Mouse (Mus musculus): ENCODE data around the gene Rab3ip. TPM values are rescaled to one million over a fixed set of nuclear protein-coding genes. Genes with fewer than 3 reads are reported as not detected.
A peak's percentile ranks its signal among the peaks of the same experiment; 100 is the strongest.

Gene Rab3ip
- polyA plus RNA-seq, 1 experiment from 2014 or later, result 22.1 TPM

DNA sequence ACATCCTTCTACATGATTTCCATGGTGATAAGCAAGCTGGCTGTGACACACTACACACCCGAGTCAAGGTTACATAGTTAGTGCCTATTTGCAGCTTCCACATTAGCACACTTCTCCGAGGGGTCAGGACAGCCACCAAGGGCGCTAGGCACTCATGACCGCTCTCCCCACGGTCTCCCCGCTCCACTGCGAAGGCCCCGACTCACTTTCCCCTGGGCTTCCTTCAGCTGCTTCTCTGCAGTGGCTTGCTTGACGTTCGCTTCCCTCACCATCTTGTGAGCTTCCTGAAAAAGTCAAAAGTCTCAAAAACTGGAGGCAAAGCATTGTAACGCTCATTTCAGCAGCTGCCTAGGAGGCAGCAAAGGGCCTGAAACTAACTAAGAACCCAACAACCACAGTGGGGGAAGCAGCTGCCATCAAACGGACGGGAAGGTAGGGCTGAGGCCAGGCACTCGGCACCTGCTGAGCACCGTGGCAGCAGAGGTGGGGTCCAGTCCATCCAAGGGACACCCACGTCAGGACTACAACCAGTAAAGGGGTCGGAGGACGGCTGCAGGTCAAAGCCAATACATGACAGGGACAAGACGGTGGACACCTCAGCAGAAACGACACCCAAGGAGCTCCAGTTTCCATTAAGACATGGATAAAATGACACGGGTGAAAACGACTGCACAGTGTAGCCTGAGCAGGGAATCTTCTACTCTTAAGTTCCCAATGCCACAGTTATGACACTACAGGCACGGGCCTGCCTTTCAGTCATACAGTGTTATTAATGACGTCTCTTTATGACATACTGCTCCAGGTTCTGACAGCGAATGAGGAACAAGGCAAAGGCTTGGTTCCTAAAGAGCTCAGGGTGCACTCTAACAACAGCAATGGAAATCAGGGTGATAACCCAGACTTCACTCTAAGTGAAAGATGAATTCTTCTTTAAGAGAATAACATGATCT lies 30.9 kb downstream of the Rab3ip start:
- 0 out of 2 replicates have a peak, but pooled peaks cover 3% of the 10 kb centered on the region for H3K36me3 ChIP-seq (ENCODE audit: control insufficient read depth, insufficient read depth, low read length)
- no peak overlapping the region for H3K4me3 ChIP-seq (replicated peaks; ENCODE audit: low read length)
- H3K27me3 ChIP-seq (ENCODE audit: control insufficient read depth, insufficient read depth, low read length), result no peaks in the 10 kb centered on the region
- H3K9me3 ChIP-seq (replicated peaks; ENCODE audit: control insufficient read depth, low read length), result no peaks in the 10 kb centered on the region
- ATAC-seq (ENCODE audit: insufficient read depth, low FRiP score), result no peak
- H3K4me1 ChIP-seq (ENCODE audit: control insufficient read depth, insufficient read depth, low read length), result no peaks in the 10 kb centered on the region
- H3K4me2 ChIP-seq (ENCODE audit: low read depth, low read length), result no peak overlapping the region
- H3K9ac ChIP-seq (ENCODE audit: low read length), result no peak overlapping the region
- WGBS, result 85% methylated on average over 25 of the region's 25 CpGs
- no peak overlapping the region for H3K27ac ChIP-seq (ENCODE audit: low read length)

- no peaks in the 10 kb centered on the region for H3K27me3 ChIP-seq (ENCODE audit: control insufficient read depth, insufficient read depth, low read length)
- 0 out of 2 replicates have a peak, but pooled peaks cover 3% of the 10 kb centered on the region for H3K36me3 ChIP-seq (ENCODE audit: control insufficient read depth, insufficient read depth, low read length)
- no peaks in the 10 kb centered on the region for H3K9me3 ChIP-seq (replicated peaks; ENCODE audit: control insufficient read depth, low read length)
- WGBS, result 80% methylated on average over 8 of the region's 8 CpGs
- 0 out of 2 replicates have a peak, but pooled peaks cover 8% of the 10 kb centered on the region for H3K4me1 ChIP-seq (ENCODE audit: control insufficient read depth, insufficient read depth, low read length)
- no peak overlapping the region for H3K4me2 ChIP-seq (ENCODE audit: low read depth, low read length)
- no peak for ATAC-seq (ENCODE audit: insufficient read depth, low FRiP score)
- H3K9ac ChIP-seq (ENCODE audit: low read length), result no peak overlapping the region
- no peak overlapping the region for H3K27ac ChIP-seq (ENCODE audit: low read length)
- no peak overlapping the region for H3K4me3 ChIP-seq (replicated peaks; ENCODE audit: low read length)
Measured at GRCm38 (mm10) chr10:116916581-116916980, 34.0 kb downstream of the Rab3ip start.

GRCm38 (mm10) chr10:116915286-116915685 lies 35.3 kb downstream of the Rab3ip start:
- H3K4me2 ChIP-seq (ENCODE audit: low read depth, low read length), result no peak overlapping the region

DNA sequence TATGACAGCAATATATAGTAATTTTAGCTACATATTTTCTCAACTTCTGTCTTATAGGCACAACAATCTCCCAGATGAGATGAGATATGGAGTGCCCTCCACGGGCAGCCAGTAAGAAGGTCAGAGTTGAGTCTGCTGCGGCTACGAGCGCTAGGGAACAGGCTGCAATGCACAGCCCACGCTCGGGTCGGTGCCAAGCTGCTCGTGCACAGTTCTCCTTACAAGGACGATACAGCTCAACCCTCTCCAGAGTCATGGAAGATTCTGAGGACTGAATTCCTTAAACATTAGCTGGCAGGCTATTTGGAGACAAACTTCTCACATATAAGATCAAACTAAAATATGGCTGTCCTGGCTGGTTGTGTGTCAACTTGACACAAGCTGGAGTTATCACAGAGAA lies 36.0 kb downstream of the Rab3ip start:
- H3K4me3 ChIP-seq (replicated peaks; ENCODE audit: low read length), result no peak overlapping the region
- ATAC-seq (ENCODE audit: insufficient read depth, low FRiP score), result peak; percentile 63; the same call in 1 of the 2 replicates
- H3K4me1 ChIP-seq (ENCODE audit: control insufficient read depth, insufficient read depth, low read length), result 0 out of 2 replicates have a peak, but pooled peaks cover 8% of the 10 kb centered on the region
- 76% methylated on average over 9 of the region's 9 CpGs for WGBS
- no peaks in the 10 kb centered on the region for H3K27me3 ChIP-seq (ENCODE audit: control insufficient read depth, insufficient read depth, low read length)
- H3K9ac ChIP-seq (ENCODE audit: low read length), result no peak overlapping the region
- H3K27ac ChIP-seq (ENCODE audit: low read length), result no peak overlapping the region
- H3K9me3 ChIP-seq (replicated peaks; ENCODE audit: control insufficient read depth, low read length), result no peaks in the 10 kb centered on the region
- peaks cover 3% of the 10 kb centered on the region; the same call in 1 of the 2 replicates for H3K36me3 ChIP-seq (ENCODE audit: control insufficient read depth, insufficient read depth, low read length)
- H3K4me2 ChIP-seq (ENCODE audit: low read depth, low read length), result no peak overlapping the region

More at GRCm38 (mm10) chr10:116915286-116915685, 35.3 kb downstream of the Rab3ip start:
- H3K9ac ChIP-seq (ENCODE audit: low read length), result no peak overlapping the region
- no peaks in the 10 kb centered on the region for H3K9me3 ChIP-seq (replicated peaks; ENCODE audit: control insufficient read depth, low read length)
- 0 out of 2 replicates have a peak, but pooled peaks cover 8% of the 10 kb centered on the region for H3K4me1 ChIP-seq (ENCODE audit: control insufficient read depth, insufficient read depth, low read length)
- 0 out of 2 replicates have a peak, but pooled peaks cover 3% of the 10 kb centered on the region for H3K36me3 ChIP-seq (ENCODE audit: control insufficient read depth, insufficient read depth, low read length)
- WGBS, result 94% methylated on average over 8 of the region's 8 CpGs
- H3K4me3 ChIP-seq (replicated peaks; ENCODE audit: low read length), result no peak overlapping the region
- H3K27ac ChIP-seq (ENCODE audit: low read length), result no peak overlapping the region
- ATAC-seq (ENCODE audit: insufficient read depth, low FRiP score), result no peak
- H3K27me3 ChIP-seq (ENCODE audit: control insufficient read depth, insufficient read depth, low read length), result no peaks in the 10 kb centered on the region

GRCm38 (mm10) chr10:116913647-116914273 lies 36.8 kb downstream of the Rab3ip start:
- Histone ChIP-seq H3K27me3 (ENCODE audit: control insufficient read depth, insufficient read depth, low read length) (no peaks in the 10 kb centered on the region), H3K9me3 (replicated peaks; ENCODE audit: control insufficient read depth, low read length) (no peaks in the 10 kb centered on the region), H3K4me2 (ENCODE audit: low read depth, low read length) (no peak overlapping the region), H3K4me1 (ENCODE audit: control insufficient read depth, insufficient read depth, low read length) (0 out of 2 replicates have a peak, but pooled peaks cover 8% of the 10 kb centered on the region), H3K4me3 (replicated peaks; ENCODE audit: low read length) (no peak overlapping the region), H3K27ac (ENCODE audit: low read length) (no peak overlapping the region; the same call in 1 of the 2 replicates), H3K36me3 (ENCODE audit: control insufficient read depth, insufficient read depth, low read length) (peaks cover 3% of the 10 kb centered on the region; the same call in 1 of the 2 replicates), H3K9ac (ENCODE audit: low read length) (no peak overlapping the region)
- WGBS, result 68% methylated on average over 17 of the region's 17 CpGs
- peak; percentile 48; the same call in 1 of the 2 replicates for ATAC-seq (ENCODE audit: insufficient read depth, low FRiP score)

DNA sequence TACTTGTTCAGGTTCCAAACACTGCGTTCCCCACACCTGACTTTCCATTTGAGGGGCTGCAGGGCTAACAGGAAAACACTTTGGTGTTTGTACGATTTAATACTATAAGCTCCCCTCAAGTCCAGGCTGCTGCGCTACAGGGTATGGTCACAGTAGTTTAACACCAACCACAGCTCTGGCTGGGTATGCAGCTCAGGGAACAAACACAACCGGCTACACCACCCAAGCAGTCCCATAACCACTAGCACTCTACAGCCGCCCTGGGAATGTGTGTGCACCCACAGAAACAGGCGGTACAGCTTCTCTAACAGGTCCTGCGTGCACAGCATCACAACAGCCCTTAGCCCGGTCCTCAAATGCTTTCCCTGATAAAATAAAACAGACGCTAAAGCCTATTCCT lies 37.7 kb downstream of the Rab3ip start:
- 79% methylated on average over 9 of the region's 9 CpGs for WGBS
- Histone ChIP-seq H3K27ac (ENCODE audit: low read length) (peak overlapping the region; percentile 53), H3K4me2 (ENCODE audit: low read depth, low read length) (no peak overlapping the region), H3K4me1 (ENCODE audit: control insufficient read depth, insufficient read depth, low read length) (0 out of 2 replicates have a peak, but pooled peaks cover 8% of the 10 kb centered on the region), H3K36me3 (ENCODE audit: control insufficient read depth, insufficient read depth, low read length) (peaks cover 3% of the 10 kb centered on the region; the same call in 1 of the 2 replicates), H3K9ac (ENCODE audit: low read length) (no peak overlapping the region), H3K4me3 (replicated peaks; ENCODE audit: low read length) (no peak overlapping the region), H3K9me3 (replicated peaks; ENCODE audit: control insufficient read depth, low read length) (no peaks in the 10 kb centered on the region), H3K27me3 (ENCODE audit: control insufficient read depth, insufficient read depth, low read length) (no peaks in the 10 kb centered on the region)
- ATAC-seq (ENCODE audit: insufficient read depth, low FRiP score), result 0 out of 2 replicates have a peak, but pooled peaks have one; percentile 35

- 71% methylated on average over 15 of the region's 15 CpGs for WGBS
- no peak for ATAC-seq (ENCODE audit: insufficient read depth, low FRiP score)
- Histone ChIP-seq H3K9me3 (replicated peaks; ENCODE audit: control insufficient read depth, low read length) (no peaks in the 10 kb centered on the region), H3K4me3 (replicated peaks; ENCODE audit: low read length) (no peak overlapping the region), H3K27me3 (ENCODE audit: control insufficient read depth, insufficient read depth, low read length) (no peaks in the 10 kb centered on the region), H3K9ac (ENCODE audit: low read length) (no peak overlapping the region), H3K36me3 (ENCODE audit: control insufficient read depth, insufficient read depth, low read length) (no peaks in the 10 kb centered on the region; the same call in 1 of the 2 replicates), H3K4me2 (ENCODE audit: low read depth, low read length) (no peak overlapping the region), H3K4me1 (ENCODE audit: control insufficient read depth, insufficient read depth, low read length) (0 out of 2 replicates have a peak, but pooled peaks cover 8% of the 10 kb centered on the region), H3K27ac (ENCODE audit: low read length) (no peak overlapping the region)
Measured at GRCm38 (mm10) chr10:116908901-116909642, 41.5 kb downstream of the Rab3ip start.

- Histone ChIP-seq H3K9ac (ENCODE audit: low read length) (no peak overlapping the region), H3K4me1 (ENCODE audit: control insufficient read depth, insufficient read depth, low read length) (no peaks in the 10 kb centered on the region), H3K9me3 (replicated peaks; ENCODE audit: control insufficient read depth, low read length) (no peaks in the 10 kb centered on the region), H3K27ac (ENCODE audit: low read length) (no peak overlapping the region), H3K27me3 (ENCODE audit: control insufficient read depth, insufficient read depth, low read length) (no peaks in the 10 kb centered on the region), H3K4me2 (ENCODE audit: low read depth, low read length) (no peak overlapping the region), H3K4me3 (replicated peaks; ENCODE audit: low read length) (no peak overlapping the region), H3K36me3 (ENCODE audit: control insufficient read depth, insufficient read depth, low read length) (no peaks in the 10 kb centered on the region; the same call in 1 of the 2 replicates)
- no peak for ATAC-seq (ENCODE audit: insufficient read depth, low FRiP score)
- 87% methylated on average over 9 of the region's 9 CpGs for WGBS
Measured at GRCm38 (mm10) chr10:116906794-116907193, 43.8 kb downstream of the Rab3ip start.
